Mouse (Mus musculus): ENCODE measurements at regions not wholly inside any gene's neighbourhood (a gene's known extent, or its start where the extent isn't known, plus 50 kb on each side); places are given as distances from the start of the nearest gene placed in this dataset.

DNA sequence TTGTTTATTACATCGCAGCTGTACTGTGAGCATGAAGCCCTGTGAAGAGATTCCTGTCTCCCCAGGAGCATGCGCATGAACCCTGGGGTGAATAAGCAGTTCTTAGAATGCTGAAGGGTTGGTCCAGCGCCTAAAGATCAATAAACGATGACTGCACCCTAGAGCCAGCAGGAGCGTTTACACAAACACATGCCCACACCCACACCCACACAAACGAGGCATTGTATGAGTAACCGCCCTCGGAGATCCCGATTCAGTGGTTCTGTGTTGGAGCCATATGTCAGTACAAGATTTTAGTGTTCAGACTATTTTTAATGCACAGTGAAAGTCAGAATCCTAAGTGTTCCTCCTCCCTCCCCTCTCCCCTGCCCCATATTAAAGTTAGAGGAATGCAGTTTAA, 57.3 kb downstream of the Edn1 start:
- peak; percentile 15 for DNase-seq (ENCODE audit: low read depth, low spot score)

DNA sequence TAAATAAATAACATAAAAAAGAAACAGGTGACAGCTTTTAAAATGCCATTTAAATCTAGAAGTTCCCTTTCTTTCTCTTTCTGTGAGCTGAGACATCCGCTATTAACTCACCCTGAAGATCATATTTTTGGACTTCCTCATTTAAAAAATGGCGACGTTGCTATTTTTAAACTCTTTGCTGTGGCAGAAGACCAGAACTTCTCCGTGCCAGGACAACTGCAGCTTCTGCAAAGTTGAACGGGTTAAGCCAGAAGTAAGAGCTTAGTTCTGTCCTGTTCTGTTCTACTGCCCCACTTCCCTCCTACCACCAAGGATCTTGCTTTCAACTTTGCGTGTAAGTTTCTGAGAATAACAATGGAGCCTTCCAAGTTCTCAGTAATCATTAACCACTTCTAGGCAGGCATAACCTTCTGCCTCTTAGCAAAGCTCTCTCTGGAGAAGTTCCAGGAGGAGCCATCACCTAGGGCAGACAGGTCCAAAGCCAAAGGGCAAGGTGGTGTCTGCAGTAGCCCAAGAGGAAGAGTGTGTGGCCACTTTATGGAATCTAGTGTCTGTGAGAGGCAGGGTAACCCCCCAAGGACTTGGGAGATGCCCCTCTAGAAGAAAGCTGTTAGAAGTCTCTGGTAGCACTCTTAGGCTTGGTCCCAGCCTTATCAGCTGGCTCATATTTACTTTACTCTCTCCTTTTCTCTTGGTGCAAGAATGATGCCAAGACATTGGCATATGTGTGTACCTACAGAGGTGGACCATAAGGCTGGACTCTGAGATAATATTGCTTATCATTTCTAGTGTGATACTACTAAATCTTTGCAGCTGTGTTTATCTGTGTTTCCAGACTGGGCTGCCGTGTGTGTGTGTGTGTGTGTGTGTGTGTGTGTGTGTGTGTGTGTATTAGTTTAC, 66.6 kb downstream of the Edn1 start:
- DNase-seq (ENCODE audit: low read depth, low spot score): peak; percentile 26

- no peak for DNase-seq (ENCODE audit: low read depth, low spot score)
These were observed 68.5 kb downstream of the Edn1 start for GRCm38 (mm10) chr13:42369826-42370225.

DNA sequence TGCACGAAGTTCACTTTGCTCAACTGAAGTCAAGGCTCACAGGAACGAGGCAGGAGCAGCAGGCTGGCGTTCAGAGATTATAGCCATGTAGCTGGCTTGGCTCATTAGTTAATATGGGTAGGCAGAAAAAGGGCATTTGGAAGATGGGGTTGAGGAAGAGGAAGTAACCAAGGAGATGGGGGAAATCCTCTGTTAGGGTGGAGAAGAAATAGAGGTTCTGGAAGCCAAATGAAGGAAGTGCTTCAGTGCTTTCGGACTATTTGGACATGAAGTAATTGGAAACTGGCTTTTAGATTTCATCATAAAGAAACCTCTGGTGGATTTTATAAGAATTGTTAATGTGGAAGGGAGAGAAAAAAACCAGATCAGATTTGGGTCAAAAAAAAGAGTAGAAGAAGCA, 70.9 kb downstream of the Edn1 start:
- DNase-seq (ENCODE audit: low read depth, low spot score): no peak

DNA sequence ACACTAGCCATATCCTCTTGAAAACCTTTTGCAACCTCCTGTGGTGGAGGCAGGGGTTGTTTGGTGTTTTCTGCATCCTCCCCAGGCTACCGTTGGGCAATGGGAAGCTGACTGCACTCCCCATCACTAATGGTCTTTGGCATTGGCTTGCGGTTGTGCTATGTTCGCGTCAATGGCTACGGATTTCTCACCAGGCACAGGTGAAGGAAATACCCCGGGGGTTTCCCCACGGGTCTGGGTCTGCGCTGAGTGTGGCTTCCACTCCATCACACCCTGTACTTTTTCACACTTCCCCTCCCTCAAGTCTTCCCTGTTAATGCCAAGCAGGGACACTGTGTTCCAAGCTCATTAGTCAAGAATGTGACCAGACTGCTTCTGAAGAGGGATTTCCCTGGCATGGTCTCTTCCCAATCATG, 72.9 kb downstream of the Edn1 start:
- no peak for DNase-seq (ENCODE audit: low read depth, low spot score)

DNA sequence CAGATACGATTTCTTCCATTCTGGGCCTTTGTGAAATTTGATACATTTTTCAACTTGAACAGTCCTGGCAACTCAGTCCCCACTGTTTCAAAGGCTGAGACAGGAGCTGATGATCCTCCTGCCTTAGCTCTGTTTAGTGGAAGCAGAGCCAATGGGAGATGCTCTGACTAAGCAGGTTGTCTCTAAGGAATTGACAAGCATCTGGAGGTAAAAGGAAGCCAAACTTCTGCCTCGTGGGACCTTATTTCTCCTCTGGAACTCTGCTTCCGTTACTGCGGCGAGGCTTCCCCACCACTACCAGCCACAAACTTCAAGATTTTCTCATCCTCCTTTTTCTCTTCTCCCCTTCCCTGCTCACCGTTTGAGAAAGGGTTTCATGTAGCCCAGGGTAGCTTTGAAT, 78.4 kb downstream of the Edn1 start:
- no peak for DNase-seq (ENCODE audit: low read depth, low spot score)

GRCm38 (mm10) chr13:42383099-42383498, 81.8 kb downstream of the Edn1 start:
- no peak for DNase-seq (ENCODE audit: low read depth, low spot score)

- no peak for DNase-seq (ENCODE audit: low read depth, low spot score)
These were observed 89.1 kb downstream of the Edn1 start for GRCm38 (mm10) chr13:42390389-42390788.

- DNase-seq (ENCODE audit: low read depth, low spot score): no peak
These were observed 90.2 kb downstream of the Edn1 start for GRCm38 (mm10) chr13:42391330-42392005.

DNA sequence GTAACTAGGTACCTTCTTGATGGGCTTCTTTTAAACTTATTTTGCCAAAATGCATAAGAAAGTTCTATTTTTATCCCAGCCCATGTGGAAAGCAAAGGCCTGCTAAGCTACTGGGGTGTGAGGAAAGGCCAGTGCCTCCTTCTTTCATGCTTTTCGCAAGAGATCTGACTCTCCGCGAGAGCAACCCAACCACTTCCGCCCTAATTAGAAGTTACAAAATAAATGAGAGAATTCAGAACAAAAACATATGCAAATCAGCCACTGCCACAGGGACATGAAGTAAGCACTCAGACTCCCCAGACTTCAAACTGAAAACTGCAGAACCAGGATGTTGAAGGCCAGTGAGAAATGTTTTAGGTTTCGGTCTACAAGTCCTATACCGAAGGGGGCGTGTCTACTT, 91.4 kb downstream of the Edn1 start:
- no peak for DNase-seq (ENCODE audit: low read depth, low spot score)

DNA sequence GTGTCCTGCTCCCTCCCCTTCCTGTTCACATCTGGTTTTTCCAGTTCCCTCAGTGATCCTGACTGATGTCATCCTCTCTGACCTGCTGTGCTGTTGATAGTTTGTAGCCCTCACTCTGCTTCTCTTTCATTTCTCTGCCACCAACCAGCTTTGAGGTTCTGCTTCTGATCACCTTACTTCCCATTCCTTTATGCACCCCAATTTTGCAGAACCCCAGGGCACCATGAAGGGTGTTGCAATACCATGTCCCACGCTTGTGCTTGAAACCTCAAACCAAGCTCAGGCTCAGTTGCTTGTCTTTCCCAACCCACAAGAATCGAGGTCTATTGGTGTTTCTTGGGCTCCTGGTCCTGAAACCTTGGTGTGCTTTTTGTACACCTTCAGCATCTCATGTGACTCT, 93.3 kb downstream of the Edn1 start:
- DNase-seq (ENCODE audit: low read depth, low spot score): no peak

DNA sequence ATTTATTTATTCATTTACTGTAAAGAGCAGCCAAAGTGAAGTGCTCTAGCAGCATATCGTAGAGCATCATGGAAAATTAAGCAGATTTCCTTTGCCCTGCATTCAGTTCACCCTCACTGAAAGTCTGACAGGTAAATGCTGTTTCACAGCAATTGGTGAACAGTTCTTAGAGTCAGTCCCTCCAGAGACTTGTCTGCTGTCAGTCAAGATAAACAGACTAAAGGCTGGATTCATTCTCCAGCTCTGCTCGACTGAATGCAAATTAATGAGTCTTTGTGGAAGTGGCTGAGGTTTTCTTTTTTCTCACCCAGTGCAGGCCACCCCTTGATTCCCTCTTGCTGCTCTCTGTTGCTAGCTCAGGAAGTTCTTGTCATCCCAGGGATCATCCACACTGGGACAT, 100.2 kb downstream of the Edn1 start:
- no peak for DNase-seq (ENCODE audit: low read depth, low spot score)

DNA sequence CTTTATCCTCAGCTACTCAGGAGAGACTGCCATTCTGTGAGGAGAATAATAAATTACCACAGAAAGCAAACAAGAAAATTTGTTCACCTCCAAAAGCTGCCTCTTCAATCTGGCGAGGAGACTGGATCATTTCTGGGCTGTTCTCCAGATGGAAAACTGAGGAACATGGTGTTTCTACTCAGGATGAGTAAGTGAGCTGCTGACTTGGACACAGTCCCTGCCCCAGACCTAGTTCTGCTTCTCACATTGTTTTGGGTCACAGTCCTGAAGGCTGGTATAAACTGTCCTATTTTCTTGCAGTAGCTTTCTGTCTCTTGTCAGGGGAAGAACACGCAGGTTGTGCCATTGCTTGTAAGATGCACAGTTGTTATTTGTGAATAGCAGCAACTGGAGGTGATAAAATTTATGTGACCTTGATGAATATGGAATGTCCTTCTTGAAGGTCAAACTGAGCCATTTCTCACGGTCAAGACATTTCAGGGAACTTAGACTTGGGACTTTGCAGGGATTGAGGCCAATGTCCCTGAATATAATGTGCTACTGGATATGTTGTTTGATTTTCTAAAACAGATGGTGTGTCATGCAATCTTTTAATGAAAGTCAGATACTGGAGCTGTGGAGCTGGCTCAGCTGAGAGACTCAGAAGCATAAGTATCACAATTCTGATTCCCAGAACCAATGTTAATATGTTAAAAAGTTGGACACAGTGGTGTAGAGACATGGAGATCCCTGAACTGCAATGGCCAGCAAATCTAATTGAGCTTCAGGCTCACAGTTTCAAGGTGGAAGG, 102.2 kb downstream of the Edn1 start:
- DNase-seq (ENCODE audit: low read depth, low spot score): peak; percentile 76

DNA sequence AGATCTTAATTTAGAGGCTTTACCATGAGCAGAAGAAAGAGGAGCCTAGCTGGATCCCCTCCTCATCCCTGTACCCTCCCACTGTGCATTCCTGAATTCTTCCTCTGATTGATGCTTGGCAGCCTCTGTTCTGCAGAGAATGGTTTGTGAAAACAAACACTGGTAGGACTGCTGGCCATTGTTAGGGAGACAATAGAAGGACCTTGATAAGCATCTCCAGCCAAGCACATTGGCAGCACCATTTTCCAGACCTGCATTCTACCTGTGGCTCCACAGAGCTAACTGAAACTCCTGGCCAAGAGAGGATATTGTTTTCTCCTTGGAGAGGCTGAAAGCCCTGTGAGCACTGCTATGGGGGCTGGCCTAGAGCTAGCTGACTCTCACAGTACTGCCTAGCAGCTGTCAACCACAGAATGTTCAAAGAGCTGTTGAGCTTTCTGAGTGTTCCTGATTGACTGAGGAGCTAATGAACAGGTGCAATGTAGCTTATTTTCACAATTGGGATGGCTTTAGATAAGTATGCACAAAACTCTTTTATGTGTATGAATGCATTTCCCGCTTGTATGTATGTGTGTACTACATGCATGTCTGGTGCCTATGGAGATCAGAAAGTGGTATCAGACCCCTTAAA, 111.5 kb downstream of the Edn1 start:
- DNase-seq (ENCODE audit: low read depth, low spot score): no peak

GRCm38 (mm10) chr13:42446921-42447320, 145.6 kb downstream of the Edn1 start:
- DNase-seq (ENCODE audit: low read depth, low spot score): no peak

DNA sequence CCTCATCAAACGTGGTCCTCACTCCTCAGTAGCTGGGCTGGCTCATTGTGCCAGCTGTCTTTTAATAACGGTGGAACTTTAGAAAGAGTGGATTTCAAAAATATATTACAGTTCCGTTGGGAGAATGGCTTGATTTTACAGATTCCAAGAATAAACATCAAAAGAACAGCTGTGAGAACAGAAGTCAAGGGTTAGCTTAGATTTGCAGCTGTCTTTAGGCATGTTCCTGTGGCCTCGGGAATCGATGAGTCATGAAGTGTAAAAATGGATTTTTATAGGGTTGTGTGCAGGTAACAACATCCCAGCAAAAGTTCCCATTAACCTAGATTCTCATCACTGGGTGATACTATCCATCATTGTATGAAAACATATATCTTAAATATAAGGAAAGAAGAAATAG, 152.4 kb downstream of the Edn1 start:
- no peak for DNase-seq (ENCODE audit: low read depth, low spot score)

- DNase-seq (ENCODE audit: low read depth, low spot score): peak; percentile 21
These were observed 158.6 kb downstream of the Edn1 start for GRCm38 (mm10) chr13:42459892-42460291.

DNA sequence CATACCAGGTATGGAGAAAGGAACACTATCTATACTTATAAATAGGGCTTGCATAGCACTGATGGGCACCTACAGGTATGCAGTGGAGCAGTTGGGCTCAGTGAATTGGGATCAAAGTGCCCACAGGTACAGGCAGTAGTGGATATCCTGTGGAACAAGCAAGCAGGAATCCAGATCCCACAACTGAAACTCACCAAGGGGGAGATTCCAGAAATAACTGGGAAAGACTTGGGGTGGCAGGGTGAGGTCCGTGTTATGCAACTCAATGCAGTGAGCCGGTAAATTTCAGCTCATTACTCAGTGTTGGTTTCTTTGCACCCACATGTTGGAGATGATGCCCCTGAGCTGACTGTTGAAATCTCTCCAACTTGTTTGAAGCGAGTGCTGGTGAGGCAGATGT, 177.5 kb downstream of the Edn1 start:
- no peak for DNase-seq (ENCODE audit: low read depth, low spot score)

GRCm38 (mm10) chr13:42490956-42491680, 189.3 kb upstream of the Phactr1 start:
- DNase-seq (ENCODE audit: low read depth, low spot score): no peak

DNA sequence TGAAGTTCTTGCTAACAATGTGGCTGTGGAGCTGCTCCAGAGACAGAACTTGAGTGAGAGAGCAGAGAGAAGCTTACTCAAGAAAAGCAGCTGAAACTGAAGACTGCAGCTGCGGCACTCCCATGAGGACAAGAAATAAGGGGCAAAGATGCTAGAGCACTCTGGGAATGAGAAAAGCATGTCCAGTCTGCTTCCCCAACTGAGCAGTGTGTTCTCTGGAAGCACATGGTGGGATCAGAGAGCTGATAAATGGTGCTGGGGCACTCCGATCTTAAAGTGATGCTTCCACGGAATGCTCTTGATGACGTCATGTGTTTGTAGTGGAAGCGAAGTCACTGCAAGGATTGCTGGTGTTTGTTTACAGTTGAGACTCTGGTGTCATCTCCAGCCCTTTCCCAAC, 186.1 kb upstream of the Phactr1 start:
- DNase-seq (ENCODE audit: low read depth, low spot score): no peak

GRCm38 (mm10) chr13:42498351-42498750, 182.1 kb upstream of the Phactr1 start:
- DNase-seq (ENCODE audit: low read depth, low spot score): no peak
